Mouse (Mus musculus) neural tube, embryonic 14.5 days (tissue): Measurements from ENCODE around the gene Rpap2. TPM values are rescaled to one million over a fixed set of nuclear protein-coding genes. Genes with fewer than 3 reads are reported as not detected.

Experiments
- ATAC-seq: fragments of 200-750 bp; cut with Nextera tagmentation; 2 replicates; pipeline ENCODE4 v1.8.0; 2017; ENCODE audit warnings: low read depth, mild to moderate bottlenecking, moderate TSS enrichment, moderate library complexity
- H3K27ac ChIP-seq: fragments of 300-500 bp; sonication (generic); 2 replicates; pipeline ENCODE4 v1.5.1; 2014; ENCODE audit warnings: low read depth, mild to moderate bottlenecking, control low read depth, low read length, moderate library complexity, mixed read lengths
- H3K27me3 ChIP-seq: fragments of 300-500 bp; sonication (generic); 2 replicates; pipeline ENCODE4 v1.6.1; 2014; ENCODE audit warnings: low read length; ENCODE audit not compliant: control insufficient read depth, insufficient read depth
- H3K36me3 ChIP-seq: fragments of 300-500 bp; sonication (generic); 2 replicates; pipeline ENCODE4 v1.6.1; 2014; ENCODE audit warnings: low read length, mixed read lengths; ENCODE audit not compliant: control insufficient read depth, insufficient read depth
- H3K4me1 ChIP-seq: fragments of 300-500 bp; sonication (generic); 2 replicates; pipeline ENCODE4 v1.6.1; 2014; ENCODE audit warnings: low read length; ENCODE audit not compliant: control insufficient read depth, insufficient read depth
- H3K4me2 ChIP-seq: fragments of 300-500 bp; sonication (generic); 2 replicates; pipeline ENCODE4 v1.6.1; 2014; ENCODE audit warnings: mild to moderate bottlenecking, low read depth, low read length, control low read depth
- H3K4me3 ChIP-seq: fragments of 300-500 bp; sonication (generic); 2 replicates; pipeline ENCODE4 v1.5.1; 2014; ENCODE audit warnings: low read depth, low read length, control low read depth, mixed read lengths
- H3K9ac ChIP-seq: fragments of 300-500 bp; sonication (generic); replicated peaks from 2 replicates; pipeline ENCODE4 v1.6.1; 2014; ENCODE audit warnings: low read depth, mild to moderate bottlenecking, control low read depth, low read length, mixed read lengths
- H3K9me3 ChIP-seq: fragments of 300-500 bp; sonication (generic); 2 replicates; pipeline ENCODE4 v1.6.1; 2016; ENCODE audit warnings: low read length; ENCODE audit not compliant: control insufficient read depth
- WGBS: fragments of 180-500 bp; shearing (Covaris S2); extraction: QIAGEN DNeasy Blood & Tissue Kit; methylation state at CpG from one replicate; pipeline ENCODE4 v1.1.7; 2014; 5-methylcytosine and 5-hydroxymethylcytosine counted together
- polyA plus RNA-seq: library from polyadenylated mRNA; unstranded; fragments of >200 nt; fragmentation: Nextera tagmentation; extraction: Ambion mirVana; gene quantifications from 2 replicates; pipeline ENCODE4 v1.2.1, GENCODE M21; 2014

Gene Rpap2
- polyA plus RNA-seq, 1 experiment from 2014 or later: 29.2 TPM

GRCm38 (mm10) chr5:107698888-107699287, 101.7 kb downstream of the Rpap2 start:
- WGBS: 82% methylated on average over 8 of the region's 8 CpGs
- Histone ChIP-seq H3K9me3 (no peaks in the 10 kb centered on the region), H3K4me3 (no peak overlapping the region), H3K4me1 (no peaks in the 10 kb centered on the region), H3K27me3 (no peaks in the 10 kb centered on the region), H3K9ac (no peak overlapping the region), H3K36me3 (no peaks in the 10 kb centered on the region), H3K4me2 (no peak overlapping the region), H3K27ac (no peak overlapping the region)
- no peak for ATAC-seq

- H3K27ac ChIP-seq: no peak overlapping the region
- no peaks in the 10 kb centered on the region for H3K4me1 ChIP-seq
- no peak overlapping the region for H3K4me3 ChIP-seq
- H3K9me3 ChIP-seq: no peaks in the 10 kb centered on the region
- H3K36me3 ChIP-seq: no peaks in the 10 kb centered on the region
- no peaks in the 10 kb centered on the region for H3K27me3 ChIP-seq
- no peak overlapping the region for H3K4me2 ChIP-seq
- H3K9ac ChIP-seq: no peak overlapping the region
- ATAC-seq: no peak
- WGBS: 94% methylated on average over 10 of the region's 10 CpGs
Observed at GRCm38 (mm10) chr5:107700873-107701272, 103.7 kb downstream of the Rpap2 start.

GRCm38 (mm10) chr5:107701658-107702057, 104.5 kb downstream of the Rpap2 start:
- no peak for ATAC-seq
- Histone ChIP-seq H3K27me3 (no peaks in the 10 kb centered on the region), H3K4me3 (no peak overlapping the region), H3K4me1 (no peaks in the 10 kb centered on the region), H3K36me3 (no peaks in the 10 kb centered on the region), H3K9ac (no peak overlapping the region), H3K4me2 (no peak overlapping the region), H3K9me3 (no peaks in the 10 kb centered on the region), H3K27ac (no peak overlapping the region)
- 84% methylated on average over 9 of the region's 9 CpGs for WGBS

- Histone ChIP-seq H3K27me3 (no peaks in the 10 kb centered on the region), H3K4me2 (no peak overlapping the region), H3K36me3 (no peaks in the 10 kb centered on the region), H3K9ac (no peak overlapping the region), H3K4me1 (no peaks in the 10 kb centered on the region), H3K27ac (no peak overlapping the region), H3K9me3 (no peaks in the 10 kb centered on the region), H3K4me3 (no peak overlapping the region)
- WGBS: 89% methylated on average over 6 of the region's 6 CpGs
- ATAC-seq: no peak
Observed at GRCm38 (mm10) chr5:107703207-107703763, 106.1 kb downstream of the Rpap2 start.

GRCm38 (mm10) chr5:107705756-107706155, 108.6 kb downstream of the Rpap2 start:
- no peaks in the 10 kb centered on the region for H3K9me3 ChIP-seq
- no peak for ATAC-seq
- H3K9ac ChIP-seq: no peak overlapping the region
- H3K27me3 ChIP-seq: no peaks in the 10 kb centered on the region
- H3K4me2 ChIP-seq: no peak overlapping the region
- no peaks in the 10 kb centered on the region for H3K36me3 ChIP-seq
- no peak overlapping the region for H3K4me3 ChIP-seq
- H3K27ac ChIP-seq: no peak overlapping the region
- no peaks in the 10 kb centered on the region for H3K4me1 ChIP-seq
- WGBS: 90% methylated on average over 4 of the region's 4 CpGs

- Histone ChIP-seq H3K27me3 (peaks cover 1% of the 10 kb centered on the region), H3K27ac (no peak overlapping the region), H3K4me3 (no peak overlapping the region), H3K9me3 (no peaks in the 10 kb centered on the region), H3K36me3 (no peaks in the 10 kb centered on the region), H3K4me1 (no peaks in the 10 kb centered on the region), H3K9ac (no peak overlapping the region), H3K4me2 (no peak overlapping the region)
- no peak for ATAC-seq
- WGBS: 77% methylated on average over 1 of the region's 1 CpGs
Observed at GRCm38 (mm10) chr5:107706262-107706661, 109.1 kb downstream of the Rpap2 start.

GRCm38 (mm10) chr5:107708124-107708797, 111.1 kb downstream of the Rpap2 start:
- H3K36me3 ChIP-seq: no peaks in the 10 kb centered on the region
- no peak overlapping the region for H3K4me3 ChIP-seq
- H3K27me3 ChIP-seq: peaks cover 5% of the 10 kb centered on the region
- no peak for ATAC-seq
- H3K4me2 ChIP-seq: no peak overlapping the region
- H3K9ac ChIP-seq: no peak overlapping the region
- no peaks in the 10 kb centered on the region for H3K4me1 ChIP-seq
- WGBS: 94% methylated on average over 8 of the region's 8 CpGs
- H3K27ac ChIP-seq: no peak overlapping the region
- H3K9me3 ChIP-seq: no peaks in the 10 kb centered on the region

Other genes starting within 250 kb of the Rpap2 start
- 3.5 and 3.9 TPM in 2 replicates for gene Ephx4, start 194.6 kb upstream of the Rpap2 start, polyA plus RNA-seq
- gene Lpcat2b, start 165.8 kb upstream of the Rpap2 start, polyA plus RNA-seq: 0.07 TPM in 1 of 2 replicates, not detected in the other
- gene Btbd8, start 159.4 kb upstream of the Rpap2 start, polyA plus RNA-seq: 19.0 and 21.2 TPM in 2 replicates
- 1.1 and 1.2 TPM in 2 replicates for gene Gm42669, start 89.8 kb upstream of the Rpap2 start, polyA plus RNA-seq
- 0.35 and 0.58 TPM in 2 replicates for gene 1700028K03Rik, start 62.7 kb upstream of the Rpap2 start, polyA plus RNA-seq
- 42.0 and 47.6 TPM in 2 replicates for gene Glmn, start 515 bp downstream of the Rpap2 start, polyA plus RNA-seq
- gene Gfi1, start 128.7 kb downstream of the Rpap2 start, polyA plus RNA-seq: not detected in 2 replicates
- gene Ube2d2b, start 232.7 kb downstream of the Rpap2 start, polyA plus RNA-seq: 0.36 and 1.1 TPM in 2 replicates